Mouse (Mus musculus): Measurements from ENCODE around the gene Nek7. TPM values are rescaled to one million over a fixed set of nuclear protein-coding genes. Genes with fewer than 3 reads are reported as not detected.
A peak's percentile ranks its signal among the peaks of the same experiment; 100 is the strongest.

The Nek7 gene
- total and polyA plus RNA-seq, 3 experiments = 29.1 to 75.1 (median 63.7) TPM

- TF ChIP-seq TCF12 (IDR thresholded peaks at IDR 0.05; ENCODE audit: low read depth, low read length) (peak; percentile 61; the same call in 1 of the 2 replicates), UBTF (IDR thresholded peaks at IDR 0.05; ENCODE audit: low read depth, low read length) (no peak), CTCF (conservative IDR thresholded peaks at IDR 0.05 in 1 of 2, IDR thresholded peaks at IDR 0.05 in 1 of 2; ENCODE audit: low read depth in 2 of 2, low read length in 2 of 2) (peak in 1 of 2 experiments; percentile 33; a peak in 2 of 4 replicates), POLR2A (IDR thresholded peaks at IDR 0.05; ENCODE audit: low read depth, low read length) (peak; percentile 31; the same call in 1 of the 2 replicates), ZC3H11A (IDR thresholded peaks at IDR 0.05; ENCODE audit: low read depth, low read length) (no peak), JUND (conservative IDR thresholded peaks at IDR 0.05; ENCODE audit: low read depth, low read length) (no peak), MXI1 (IDR thresholded peaks at IDR 0.05; ENCODE audit: low read depth, low read length) (no peak; the same call in 1 of the 2 replicates), MAFK (IDR thresholded peaks at IDR 0.05; ENCODE audit: insufficient replicate concordance, low read length) (no peak)
Measured at GRCm38 (mm10) chr1:138609176-138609575, 10.8 kb downstream of the Nek7 start (continued).

DNA sequence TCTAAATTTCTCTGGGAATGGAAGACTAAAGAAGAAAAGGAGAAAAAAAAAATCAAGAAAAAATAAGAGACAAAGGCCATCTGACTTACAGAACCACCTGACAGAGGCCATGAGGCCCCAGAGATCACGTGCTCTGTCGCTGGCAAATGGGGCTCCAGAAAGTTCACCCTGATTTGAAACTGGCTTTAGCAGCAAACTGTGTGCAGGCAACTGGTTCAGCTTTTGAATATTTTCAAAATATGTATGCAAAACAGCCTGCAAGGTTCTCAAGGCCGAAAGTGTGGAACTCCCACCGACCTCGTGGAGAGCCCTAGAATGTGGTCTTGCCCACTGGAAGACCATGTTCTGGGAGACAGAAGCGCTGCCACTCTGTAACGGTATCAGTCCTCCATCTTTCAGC is 11.6 kb downstream of the Nek7 start:
- Histone ChIP-seq H3K9me3 (replicated peaks; ENCODE audit: low read length) (peaks cover 4% of the 10 kb centered on the region), H3K27me3 (replicated peaks) (no peaks in the 10 kb centered on the region), H3K4me2 (ENCODE audit: insufficient read depth, low read depth, poor library complexity, severe bottlenecking) (peak overlapping the region; percentile 85), H3K36me3 (replicated peaks in 1 of 2; ENCODE audit: control insufficient read depth in 1 of 2, insufficient read depth in 1 of 2, low read length in 1 of 2) (peaks cover 2 to 13% of the 10 kb centered on the region in 2 experiments), H3K27ac (ENCODE audit: insufficient read depth, low read depth) (peak overlapping the region; percentile 100), H3K4me3 (replicated peaks in 1 of 3; ENCODE audit: low read depth in 2 of 3, low read length in 2 of 3, poor library complexity in 1 of 3) (peak overlapping the region; percentile 54 to 72 (median 65)), H3K79me2 (replicated peaks; ENCODE audit: control insufficient read depth, extremely low read depth, insufficient read depth, poor library complexity, severe bottlenecking) (peaks cover 57% of the 10 kb centered on the region), H3K4me1 (ENCODE audit: control insufficient read depth in 1 of 2, insufficient read depth in 2 of 2) (peaks cover 3 to 38% of the 10 kb centered on the region in 2 experiments), H3K9ac (ENCODE audit: insufficient read depth, low read depth) (peak overlapping the region; percentile 84)
- in situ Hi-C loops (cut with MboI; ENCODE audit: low pct_ligation_motif_present, low pct_unique_long_range_greater_than_20kb, low sequenced_read_pairs) = no loop called here
- dilution Hi-C loops (cut with MboI; ENCODE audit: extremely low pct_ligation_motif_present, extremely low pct_unique_long_range_greater_than_20kb, low sequenced_read_pairs) = no loop called here
- DNase-seq (ENCODE audit: extremely low read depth) = peak; percentile 93
- TF ChIP-seq GABPA (IDR thresholded peaks at IDR 0.05; ENCODE audit: insufficient replicate concordance, low read depth, low read length) (no peak), E2F4 (IDR thresholded peaks at IDR 0.05; ENCODE audit: insufficient replicate concordance, low read depth, low read length) (no peak), USF2 (conservative IDR thresholded peaks at IDR 0.05; ENCODE audit: low read depth, low read length) (peak; percentile 96), HCFC1 (IDR thresholded peaks at IDR 0.05; ENCODE audit: low read depth, low read length) (no peak; the same call in 1 of the 2 replicates), RCOR1 (conservative IDR thresholded peaks at IDR 0.05; ENCODE audit: low read depth, low read length) (no peak), ZKSCAN1 (IDR thresholded peaks at IDR 0.05; ENCODE audit: borderline replicate concordance, low read depth, low read length) (no peak), POLR2A (IDR thresholded peaks at IDR 0.05; ENCODE audit: low read depth, low read length) (peak; percentile 67), PAX5 (IDR thresholded peaks at IDR 0.05; ENCODE audit: low read length) (no peak), MAFK (IDR thresholded peaks at IDR 0.05; ENCODE audit: insufficient replicate concordance, low read length) (no peak), TCF12 (IDR thresholded peaks at IDR 0.05; ENCODE audit: low read depth, low read length) (peak; percentile 81; the same call in 1 of the 2 replicates), EP300 (IDR thresholded peaks at IDR 0.05; ENCODE audit: low read length) (peak; percentile 69; the same call in 1 of the 2 replicates), NRF1 (IDR thresholded peaks at IDR 0.05; ENCODE audit: low read depth, low read length) (no peak), MAX (IDR thresholded peaks at IDR 0.05; ENCODE audit: low read length) (peak; percentile 99), CTCF (conservative IDR thresholded peaks at IDR 0.05 in 1 of 2, IDR thresholded peaks at IDR 0.05 in 1 of 2; ENCODE audit: low read depth in 2 of 2, low read length in 2 of 2) (no peak), ZC3H11A (IDR thresholded peaks at IDR 0.05; ENCODE audit: low read depth, low read length) (no peak), KAT2A (IDR thresholded peaks at IDR 0.05; ENCODE audit: insufficient replicate concordance, low read length) (no peak), IRF4 (IDR thresholded peaks at IDR 0.05; ENCODE audit: low read depth, low read length) (peak; percentile 67), CHD2 (IDR thresholded peaks at IDR 0.05; ENCODE audit: low read length) (0 out of 2 replicates have a peak, but pooled peaks have one; percentile 24), ZMIZ1 (IDR thresholded peaks at IDR 0.05; ENCODE audit: low read depth, low read length) (no peak; the same call in 1 of the 2 replicates), JUN (IDR thresholded peaks at IDR 0.05; ENCODE audit: insufficient read depth, low read depth, low read length) (no peak), NELFE (IDR thresholded peaks at IDR 0.05; ENCODE audit: low read depth, low read length) (peak; percentile 20; the same call in 1 of the 2 replicates), TBP (conservative IDR thresholded peaks at IDR 0.05; ENCODE audit: low read depth, low read length) (peak; percentile 91), USF1 (IDR thresholded peaks at IDR 0.05; ENCODE audit: low read depth, low read length) (peak; percentile 93), ZNF384 (IDR thresholded peaks at IDR 0.05; ENCODE audit: low read depth, low read length) (peak; percentile 79), POLR2AphosphoS2 (IDR thresholded peaks at IDR 0.05; ENCODE audit: low read depth, low read length) (peak; percentile 76; the same call in 1 of the 2 replicates), SIN3A (IDR thresholded peaks at IDR 0.05; ENCODE audit: low read length) (peak; percentile 91), JUND (conservative IDR thresholded peaks at IDR 0.05; ENCODE audit: low read depth, low read length) (no peak), BHLHE40 (IDR thresholded peaks at IDR 0.05; ENCODE audit: low read depth, low read length) (peak; percentile 96), MYC (IDR thresholded peaks at IDR 0.05; ENCODE audit: low read depth, low read length) (peak; percentile 99), UBTF (IDR thresholded peaks at IDR 0.05; ENCODE audit: low read depth, low read length) (0 out of 2 replicates have a peak, but pooled peaks have one; percentile 2), RAD21 (IDR thresholded peaks at IDR 0.05; ENCODE audit: low read depth, low read length) (no peak), ELF1 (IDR thresholded peaks at IDR 0.05; ENCODE audit: low read depth, low read length) (no peak), ETS1 (conservative IDR thresholded peaks at IDR 0.05; ENCODE audit: low read depth, low read length) (peak; percentile 68), MAZ (IDR thresholded peaks at IDR 0.05; ENCODE audit: low read depth, low read length) (0 out of 2 replicates have a peak, but pooled peaks have one; percentile 30)

All from CH12.LX (cell line).